Mouse (Mus musculus) CH12.LX (cell line): ENCODE measurements around the gene Lsg1.

Source experiments
- CTCF ChIP-seq, 2 experiments: IDR thresholded peaks in 1 of 2; conservative IDR thresholded peaks in 1 of 2; 2 replicates each; pipeline ENCODE4 v1.5.1; 2011 to 2012; ENCODE audit warnings: low read depth in 2 of 2, low read length in 2 of 2, improper control_type of control experiment in 1 of 2, inconsistent platforms in 1 of 2, mild to moderate bottlenecking in 1 of 2, moderate library complexity in 1 of 2
- EP300 ChIP-seq: IDR thresholded peaks from 2 replicates; pipeline ENCODE4 v1.6.1; 2011; ENCODE audit warnings: low read length, improper control_type of control experiment
- MAZ ChIP-seq: IDR thresholded peaks from 2 replicates; pipeline ENCODE4 v1.6.1; 2012; ENCODE audit warnings: low read depth, mild to moderate bottlenecking, inconsistent platforms, low read length, improper control_type of control experiment, moderate library complexity
- NELFE ChIP-seq: IDR thresholded peaks from 2 replicates; pipeline ENCODE4 v1.6.1; 2011; ENCODE audit warnings: low read depth, low read length, improper control_type of control experiment
- ZC3H11A ChIP-seq: IDR thresholded peaks from 2 replicates; pipeline ENCODE4 v1.6.1; 2012; ENCODE audit warnings: low read depth, mild to moderate bottlenecking, inconsistent platforms, low read length, improper control_type of control experiment

DNA sequence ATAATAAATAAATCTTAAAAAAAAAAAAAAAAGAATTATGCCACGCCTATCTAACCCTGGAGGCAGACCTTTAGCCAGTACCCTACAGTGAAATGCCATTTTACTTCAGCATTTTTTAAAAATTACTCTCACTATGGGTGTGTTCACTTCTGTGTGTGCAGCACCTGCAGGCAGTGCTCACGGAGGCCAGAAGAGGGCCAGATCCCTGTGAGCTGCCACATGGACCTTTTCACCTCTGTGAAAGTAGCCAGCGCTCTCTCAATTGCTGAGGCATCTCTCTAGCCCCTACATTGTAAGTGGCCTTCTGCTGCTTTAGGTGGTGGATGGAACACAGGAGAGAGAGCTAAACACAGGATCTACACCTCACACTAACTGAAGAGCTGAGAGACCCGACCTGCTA is 17.2 kb downstream of the Lsg1 start:
- TF ChIP-seq NELFE = no peak
- no peak for TF ChIP-seq ZC3H11A
- TF ChIP-seq CTCF (conservative IDR thresholded peaks at IDR 0.05 in 1 of 2, IDR thresholded peaks at IDR 0.05 in 1 of 2; ENCODE audit: low read depth in 2 of 2, low read length in 2 of 2) = no peak; a peak in 1 of 4 replicates
- no peak for TF ChIP-seq MAZ
- no peak for TF ChIP-seq EP300
